Mouse (Mus musculus): Measurements from ENCODE around the gene Fancf.

Fancf gene

DNA sequence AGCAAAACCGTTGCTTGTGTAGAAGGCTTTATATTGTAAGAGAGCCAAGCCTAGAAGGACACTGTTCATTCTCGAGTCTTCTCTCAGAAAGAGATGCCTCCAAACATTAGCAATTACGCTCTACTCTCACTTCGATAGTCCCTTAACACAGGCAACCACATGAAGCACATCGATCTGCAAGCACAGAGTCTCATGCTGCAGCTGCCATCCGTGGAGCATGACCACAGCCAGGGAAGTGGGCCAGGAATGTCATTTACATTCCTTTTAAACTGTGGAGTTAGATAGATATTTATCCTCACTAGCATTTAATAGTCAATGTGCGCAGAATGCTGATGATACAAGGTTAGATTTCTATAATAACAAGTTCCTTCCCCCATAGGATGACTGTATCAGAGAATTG, 21.6 kb downstream of the Fancf start:
- no peak for DNase-seq (ENCODE audit: low spot score)

DNA sequence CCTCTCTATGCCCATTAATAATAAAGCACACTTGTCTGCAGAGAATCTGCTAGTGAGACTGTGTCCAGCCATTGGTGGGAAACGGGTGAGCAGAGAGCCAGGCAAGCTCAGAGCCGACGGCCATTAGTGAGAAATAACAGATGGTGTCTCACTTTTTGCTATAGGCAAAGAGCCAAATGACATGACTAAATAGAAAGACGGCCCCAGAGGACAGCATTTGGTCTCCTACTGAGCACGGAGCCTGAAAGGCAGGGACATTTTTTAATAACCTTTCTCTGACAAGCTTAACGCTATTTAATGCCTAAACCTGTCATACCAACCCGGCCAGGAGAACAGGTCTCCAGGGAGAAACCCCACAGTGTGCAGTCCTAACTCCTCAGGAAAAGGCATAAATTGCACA, 30.1 kb downstream of the Fancf start:
- peak; percentile 14 for DNase-seq (ENCODE audit: low spot score)

DNA sequence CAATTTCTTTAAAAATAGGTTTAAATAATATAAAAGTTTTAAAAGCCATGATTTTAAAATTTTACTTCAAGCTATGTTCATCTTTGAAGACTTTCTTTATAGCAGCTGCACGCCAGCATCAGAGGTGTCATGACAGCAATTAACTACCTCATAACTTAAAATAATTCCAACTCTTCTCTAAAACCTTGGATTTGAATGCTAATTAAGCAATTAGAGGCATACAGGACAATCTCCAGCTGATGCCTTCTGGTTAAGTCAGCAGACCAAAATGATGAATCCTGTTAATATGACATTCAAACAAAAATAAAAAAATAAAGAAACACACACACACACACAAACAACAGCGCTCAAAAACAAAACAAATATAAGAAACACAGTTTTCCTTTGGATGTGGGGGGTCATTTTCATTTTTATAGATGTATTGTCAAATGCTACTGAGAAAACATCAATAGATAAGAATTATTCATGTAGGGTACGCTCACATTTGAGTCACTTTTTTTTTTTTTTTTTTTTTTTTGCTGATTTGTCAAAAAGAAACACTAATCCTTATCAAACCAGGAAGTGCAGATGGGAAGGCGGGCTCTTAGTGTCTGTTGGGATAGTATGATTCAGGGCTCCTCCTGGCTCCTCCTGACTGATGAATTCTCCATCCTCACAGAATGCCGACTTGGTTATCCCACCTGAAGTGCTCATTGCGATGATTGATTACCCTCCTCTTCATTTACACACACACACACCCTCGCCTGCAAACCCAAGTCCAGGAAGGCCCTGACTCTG, 38.3 kb downstream of the Fancf start:
- no peak for DNase-seq (ENCODE audit: low spot score)

GRCm38 (mm10) chr7:51821467-51821866, 40.6 kb downstream of the Fancf start:
- DNase-seq (ENCODE audit: low spot score): no peak

GRCm38 (mm10) chr7:51819891-51820290, 42.2 kb downstream of the Fancf start:
- no peak for DNase-seq (ENCODE audit: low spot score)

DNA sequence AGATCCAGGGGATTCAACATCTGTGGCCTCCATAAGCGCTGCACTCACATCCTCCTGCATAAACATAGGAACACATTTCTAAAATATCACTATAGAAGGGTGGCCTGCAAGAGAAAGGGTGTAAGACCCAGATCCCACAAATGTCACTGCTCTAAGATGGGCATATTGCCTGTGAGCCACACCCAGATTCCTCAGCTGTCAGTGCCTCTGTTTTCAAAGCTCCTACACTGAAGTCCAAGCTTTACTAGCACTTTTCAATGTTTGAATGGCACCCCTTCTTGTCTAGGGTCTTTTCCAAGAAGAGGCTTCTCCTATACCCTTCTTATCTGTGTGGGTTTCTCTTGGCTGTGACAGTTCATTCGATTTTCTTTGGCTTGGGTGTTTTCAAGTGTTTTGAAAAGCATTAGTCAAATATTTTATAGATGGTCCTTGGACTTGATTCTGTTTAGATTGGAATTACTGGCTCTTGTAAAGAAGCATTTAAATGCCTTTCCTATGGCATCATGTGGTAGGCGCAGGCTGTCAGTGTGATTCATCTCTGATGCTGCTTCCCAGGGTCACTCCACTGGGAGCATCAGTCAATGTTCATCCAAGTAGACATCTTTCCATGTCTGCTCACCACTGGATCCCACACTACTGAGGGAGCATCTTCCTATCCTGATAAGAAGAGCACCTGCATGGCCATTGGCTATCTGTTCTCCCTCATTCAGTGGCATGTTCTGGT, 43.7 kb downstream of the Fancf start:
- no peak for DNase-seq (ENCODE audit: low spot score)

DNA sequence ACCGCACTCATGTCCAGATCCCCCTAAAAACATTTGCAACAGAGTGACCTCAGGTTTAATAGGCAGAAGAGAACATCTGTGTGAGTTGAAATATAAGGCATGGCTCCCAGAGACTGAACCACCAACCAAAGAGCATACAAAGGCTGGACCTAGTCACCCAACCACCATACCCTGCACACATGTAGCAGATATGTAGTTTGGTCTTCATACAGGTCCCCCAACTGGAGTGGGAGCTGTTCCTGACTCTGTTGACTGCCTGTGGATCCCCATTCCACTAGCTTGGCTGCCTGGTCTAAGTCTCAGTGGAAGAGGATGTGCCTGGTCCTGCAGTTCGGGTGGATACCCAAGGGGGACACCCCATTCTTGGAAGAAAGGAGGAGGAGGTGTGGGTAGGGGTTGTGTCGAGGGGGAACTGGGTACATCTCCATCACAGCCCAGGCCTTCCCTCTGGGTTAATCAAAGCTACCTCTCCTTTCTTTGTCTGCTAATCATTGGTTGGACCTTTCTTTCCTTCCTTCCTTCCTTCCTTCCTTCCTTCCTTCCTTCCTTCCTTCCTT, 45.7 kb downstream of the Fancf start:
- DNase-seq (ENCODE audit: low spot score): no peak

GRCm38 (mm10) chr7:51815473-51816282, 46.4 kb downstream of the Fancf start:
- DNase-seq (ENCODE audit: low spot score): no peak

Measured in MN1 (cell line).